Mouse (Mus musculus): Measurements from ENCODE around the gene Ifnar2.

Ifnar2 gene

GRCm38 (mm10) chr16:91394826-91395410 is 22.3 kb downstream of the Ifnar2 start:
- DNase-seq (ENCODE audit: low spot score in 2 of 2), result no peak

DNA sequence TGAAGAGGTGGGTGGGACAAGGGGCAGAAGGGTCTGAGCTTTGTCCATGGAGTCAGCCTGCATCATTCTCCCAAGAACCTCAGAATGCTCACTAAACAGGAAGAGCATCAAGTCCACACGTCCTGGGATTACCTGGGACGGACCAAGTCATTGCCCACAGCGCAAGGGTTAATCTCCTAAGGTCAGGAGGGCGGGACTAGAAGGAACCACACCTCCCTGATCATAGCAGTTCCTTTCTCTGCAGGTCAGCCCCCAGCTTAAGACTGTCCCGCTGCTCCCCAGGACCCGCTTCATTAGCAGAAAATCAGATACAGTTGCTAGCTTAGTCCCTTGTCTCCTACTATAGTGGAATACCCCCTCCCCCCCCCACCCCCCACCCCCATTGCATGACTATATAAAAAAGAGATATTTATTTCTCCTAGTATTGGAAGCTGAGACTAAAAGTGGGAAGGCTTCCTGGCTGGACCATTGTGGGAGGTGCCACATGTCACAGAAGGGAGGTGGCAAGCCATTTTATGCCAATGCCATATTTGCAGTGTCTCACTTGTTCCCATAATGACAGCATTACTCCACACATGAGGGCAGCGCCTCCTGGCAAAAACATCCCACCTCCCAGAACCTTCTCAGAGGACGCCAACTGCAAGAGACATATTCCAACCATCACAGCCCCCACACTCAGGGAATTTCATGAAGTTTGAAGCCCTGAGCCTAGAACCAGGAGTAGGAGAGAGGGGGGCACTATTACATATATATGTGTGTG is 23.2 kb downstream of the Ifnar2 start:
- DNase-seq (ENCODE audit: low spot score in 2 of 2), result no peak

- no peak for DNase-seq (ENCODE audit: low spot score in 2 of 2)
Measured at GRCm38 (mm10) chr16:91396844-91397537, 24.4 kb downstream of the Ifnar2 start.

DNA sequence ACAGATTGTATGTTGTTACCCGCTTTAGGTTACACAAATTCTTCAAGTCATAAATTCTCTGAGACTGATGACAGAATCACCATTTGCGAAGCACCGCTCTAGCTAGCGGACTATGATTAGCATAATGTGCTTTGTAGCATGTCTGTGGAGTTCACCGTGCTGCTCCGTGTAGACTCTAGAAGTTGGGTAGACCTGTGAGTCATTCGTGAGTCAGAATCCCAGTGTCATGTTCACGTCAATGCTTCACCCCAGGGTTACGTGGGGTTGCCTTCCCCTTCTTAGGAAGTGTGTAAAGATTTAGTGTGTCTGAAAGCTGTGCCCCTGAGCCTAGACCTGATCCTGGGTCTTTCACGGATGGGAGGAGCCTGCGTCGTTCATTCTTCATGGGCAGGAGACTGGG is 25.4 kb downstream of the Ifnar2 start:
- DNase-seq (ENCODE audit: low spot score in 2 of 2), result no peak

DNA sequence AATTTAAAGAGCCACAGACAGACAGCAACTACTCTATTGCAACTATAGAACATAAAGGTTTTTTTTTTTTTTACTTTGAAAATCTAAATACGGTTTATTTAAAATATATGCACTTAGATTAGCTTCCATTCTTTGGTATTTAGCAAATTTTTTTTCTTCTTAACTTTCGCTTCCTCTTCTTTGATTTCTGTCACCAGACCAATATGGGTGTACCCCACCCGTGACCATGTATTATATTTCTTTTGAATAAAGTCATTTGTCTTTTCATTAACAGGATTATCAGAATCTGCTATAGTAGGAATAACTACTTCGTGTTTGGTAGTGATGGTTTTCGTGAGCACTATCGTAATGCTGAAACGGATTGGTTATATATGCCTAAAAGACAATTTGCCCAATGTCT is 26.4 kb downstream of the Ifnar2 start:
- DNase-seq (ENCODE audit: low spot score in 2 of 2), result no peak

GRCm38 (mm10) chr16:91401569-91402165 is 29.1 kb downstream of the Ifnar2 start:
- DNase-seq (ENCODE audit: low spot score in 2 of 2), result no peak

DNA sequence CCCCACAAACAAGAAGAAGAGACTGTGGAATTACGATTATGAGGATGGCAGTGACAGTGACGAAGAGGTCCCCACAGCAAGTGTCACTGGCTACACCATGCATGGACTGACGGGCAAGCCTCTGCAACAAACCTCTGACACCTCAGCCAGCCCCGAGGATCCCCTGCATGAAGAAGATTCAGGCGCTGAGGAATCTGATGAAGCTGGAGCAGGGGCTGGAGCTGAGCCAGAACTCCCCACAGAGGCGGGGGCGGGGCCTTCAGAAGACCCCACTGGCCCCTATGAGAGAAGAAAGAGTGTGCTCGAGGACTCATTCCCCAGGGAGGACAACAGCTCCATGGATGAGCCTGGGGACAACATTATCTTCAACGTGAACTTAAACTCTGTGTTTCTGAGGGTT is 31.2 kb downstream of the Ifnar2 start:
- DNase-seq (ENCODE audit: low spot score in 2 of 2), result no peak

- no peak for DNase-seq (ENCODE audit: low spot score in 2 of 2)
Measured at GRCm38 (mm10) chr16:91404187-91404586, 31.6 kb downstream of the Ifnar2 start.

GRCm38 (mm10) chr16:91404828-91405577 is 32.4 kb downstream of the Ifnar2 start:
- no peak for DNase-seq (ENCODE audit: low spot score in 2 of 2)

DNA sequence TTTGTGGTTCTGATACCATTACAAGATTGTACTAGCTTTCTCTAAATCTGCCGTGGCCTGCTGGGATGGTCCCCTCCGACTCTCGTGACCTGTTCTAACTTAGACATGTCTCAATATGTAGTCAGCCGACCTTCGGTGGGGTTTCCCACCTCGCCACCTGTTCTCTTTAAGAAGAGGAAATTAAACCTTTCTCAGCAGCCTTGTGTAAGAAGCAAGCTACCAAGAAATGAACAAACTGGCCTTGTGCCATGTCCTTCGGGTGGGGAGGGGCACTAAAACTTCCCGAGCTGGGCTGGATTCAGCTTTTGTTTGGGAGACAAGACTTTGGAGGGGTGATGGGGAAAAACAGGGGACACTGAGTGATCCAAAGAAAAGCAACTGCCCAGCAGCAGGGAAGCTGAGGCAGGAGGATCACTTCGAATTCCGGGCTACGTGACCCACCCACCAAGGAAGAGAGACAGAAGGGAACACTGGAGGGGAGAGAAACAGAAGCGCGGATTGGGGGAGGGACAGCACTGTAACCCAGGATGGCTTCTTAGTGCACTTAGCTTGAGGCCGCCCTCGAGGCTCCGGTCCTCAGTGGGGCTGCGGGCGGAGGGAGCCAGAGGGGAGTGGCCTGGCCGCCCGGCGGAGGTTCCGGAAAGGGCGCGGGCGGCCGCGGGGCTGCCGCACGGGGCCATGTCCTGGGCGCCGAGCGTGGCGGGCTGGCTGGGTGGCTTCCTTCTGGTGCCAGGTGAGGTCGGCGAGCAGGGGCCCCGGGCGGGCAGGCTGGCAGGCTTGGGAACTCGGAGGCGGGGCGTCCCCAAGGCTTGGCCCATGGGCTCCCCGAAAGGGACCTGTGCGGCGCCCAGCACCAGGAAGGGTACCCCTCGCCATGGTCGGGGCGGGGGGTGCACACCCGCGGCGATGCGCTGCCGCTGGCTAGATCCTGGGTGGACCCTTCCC is 33.3 kb downstream of the Ifnar2 start, which contains the start of gene Il10rb:
Gene Il10rb, plus strand, starts transcription at position 525 of the 945 bp plus-strand sequence.
- peak in 1 of 2 experiments; percentile 34 for DNase-seq (ENCODE audit: low spot score in 2 of 2)

DNA sequence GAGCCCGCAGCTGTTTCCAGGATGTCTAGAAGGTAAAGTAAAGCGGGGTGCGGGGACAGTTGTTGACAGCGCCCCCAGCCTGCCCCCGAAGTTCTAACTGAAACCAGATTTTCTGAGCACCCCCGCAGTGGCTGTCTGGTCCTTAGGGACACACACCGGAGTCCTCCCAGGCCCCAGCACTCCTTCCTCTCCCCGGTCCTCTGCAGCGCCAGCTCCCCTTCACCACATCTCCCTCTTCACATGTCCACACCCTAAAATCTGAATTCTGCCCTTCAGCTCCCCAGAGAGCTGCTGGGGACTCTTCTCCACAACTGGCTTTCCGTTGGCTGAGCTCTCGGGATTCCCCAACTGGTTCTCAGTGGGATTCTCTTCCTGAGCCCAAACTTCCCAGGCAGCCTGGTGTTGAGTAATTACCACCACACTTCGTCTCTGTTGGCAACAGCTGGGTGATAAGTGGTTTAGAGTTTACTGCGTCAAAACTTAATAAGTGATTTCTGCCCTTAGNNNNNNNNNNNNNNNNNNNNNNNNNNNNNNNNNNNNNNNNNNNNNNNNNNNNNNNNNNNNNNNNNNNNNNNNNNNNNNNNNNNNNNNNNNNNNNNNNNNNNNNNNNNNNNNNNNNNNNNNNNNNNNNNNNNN is 34.1 kb downstream of the Ifnar2 start:
- DNase-seq (ENCODE audit: low spot score in 2 of 2), result peak in 1 of 2 experiments; percentile 23

GRCm38 (mm10) chr16:91413102-91413844 is 40.7 kb downstream of the Ifnar2 start:
- DNase-seq (ENCODE audit: low spot score in 2 of 2), result no peak

DNA sequence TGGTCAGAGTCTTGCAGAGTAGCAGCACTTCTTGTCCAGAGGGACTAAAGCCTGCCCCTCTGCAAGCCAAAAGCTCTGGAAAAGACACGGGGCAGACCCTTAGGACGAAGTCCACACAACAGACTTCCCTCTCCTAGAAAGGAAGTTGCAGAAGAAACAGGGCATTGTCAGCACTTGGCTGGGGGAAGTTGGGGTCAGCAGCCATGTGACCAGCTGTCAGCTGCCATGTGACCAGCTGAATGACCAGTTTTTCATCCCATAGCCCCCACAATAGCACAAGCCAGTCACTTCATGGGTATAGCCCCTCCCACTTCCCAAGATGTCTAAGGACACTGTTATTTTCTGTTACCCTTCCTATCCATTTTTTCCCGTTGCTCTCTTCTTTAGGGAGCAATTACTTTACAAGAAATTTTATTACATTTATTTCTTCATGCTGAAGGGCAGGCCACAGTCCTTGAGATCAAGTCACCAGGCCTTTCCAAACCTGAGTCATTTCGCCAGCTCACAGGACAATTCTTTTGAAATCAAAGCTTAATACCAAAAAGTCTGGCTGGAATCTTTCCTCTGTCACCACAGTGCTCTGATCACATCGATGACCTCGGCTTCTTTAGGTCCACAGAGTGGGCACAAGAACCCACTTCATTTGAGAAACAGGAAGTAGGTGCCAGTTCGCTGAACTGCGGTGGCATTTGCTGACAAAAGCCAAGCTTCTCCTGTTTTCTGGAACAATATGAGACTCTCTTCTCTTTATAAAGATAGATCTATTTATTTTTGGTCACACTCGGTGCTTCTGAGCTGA is 43.0 kb downstream of the Ifnar2 start:
- DNase-seq (ENCODE audit: low spot score in 2 of 2), result peak in 1 of 2 experiments; percentile 15

DNA sequence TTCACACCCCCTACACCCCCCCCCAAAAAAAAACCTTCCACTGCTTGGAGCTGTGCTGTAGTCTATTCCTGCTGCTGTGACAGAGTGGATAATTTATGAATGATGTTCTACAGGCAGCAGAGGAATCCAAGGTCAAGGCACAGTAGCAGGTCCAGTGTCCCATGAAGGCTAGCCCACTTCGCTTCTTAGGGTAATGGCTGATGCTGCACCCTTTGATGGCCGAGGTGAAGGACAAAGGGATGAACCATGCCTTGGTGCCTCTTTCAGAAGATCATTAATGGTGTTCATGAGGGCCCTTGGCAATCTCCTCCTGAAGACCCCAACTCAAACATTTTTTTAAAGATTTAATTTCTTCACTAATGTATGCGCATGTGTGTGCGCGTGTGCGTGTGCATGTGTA is 43.8 kb downstream of the Ifnar2 start:
- DNase-seq (ENCODE audit: low spot score in 2 of 2), result no peak

DNA sequence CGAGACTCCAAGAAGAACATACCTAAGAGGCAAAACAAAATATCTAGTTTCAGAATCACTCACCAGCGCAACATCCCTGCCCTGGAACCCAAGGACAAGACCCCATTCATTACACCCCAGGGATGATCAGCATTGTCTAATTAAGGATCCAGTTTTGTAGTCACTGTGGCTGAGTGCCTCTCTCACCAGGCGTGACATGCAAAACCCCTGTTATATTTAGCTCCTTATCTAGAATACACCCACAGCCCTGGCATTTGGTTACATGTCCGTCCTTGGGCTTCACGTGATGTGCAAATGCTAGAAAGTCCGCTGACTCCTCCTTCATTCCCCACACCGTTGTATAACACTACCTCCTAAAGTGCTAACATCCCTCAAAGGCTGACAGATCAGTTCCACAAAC is 44.4 kb downstream of the Ifnar2 start:
- DNase-seq (ENCODE audit: low spot score in 2 of 2), result no peak

- DNase-seq (ENCODE audit: low spot score in 2 of 2), result no peak
Measured at GRCm38 (mm10) chr16:91418531-91418930, 45.9 kb downstream of the Ifnar2 start.

GRCm38 (mm10) chr16:91425816-91426215 is 53.2 kb downstream of the Ifnar2 start:
- DNase-seq (ENCODE audit: low spot score in 2 of 2), result no peak

DNA sequence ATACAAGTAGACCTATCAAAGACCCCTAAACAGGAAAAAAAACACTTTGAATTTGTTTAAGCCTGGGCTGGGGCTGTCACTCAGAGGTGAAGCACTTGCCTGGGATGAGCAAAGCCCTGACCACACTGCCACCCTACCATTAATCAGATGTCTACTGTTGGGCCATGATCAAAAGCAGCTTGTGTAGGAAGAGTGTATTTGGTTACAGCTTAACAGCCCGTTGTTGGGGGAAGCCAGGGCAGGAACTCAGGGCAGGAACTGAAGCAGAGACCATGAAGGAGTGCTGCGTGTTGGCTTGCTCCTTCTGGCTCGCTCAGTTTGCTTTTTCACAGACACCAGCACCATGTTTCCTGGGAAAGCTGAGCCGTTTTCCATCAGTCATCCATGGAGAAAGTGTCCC is 54.0 kb downstream of the Ifnar2 start:
- DNase-seq (ENCODE audit: low spot score in 2 of 2), result no peak

GRCm38 (mm10) chr16:91427461-91427860 is 54.9 kb downstream of the Ifnar2 start:
- DNase-seq (ENCODE audit: low spot score in 2 of 2), result no peak
